Mouse (Mus musculus) cortical plate, adult 2 months (tissue): Measurements from ENCODE around the gene Dennd5b.

ENCODE experiments used
- CTCF ChIP-seq: fragments of 200-500 bp; IDR thresholded peaks from 2 replicates; pipeline ENCODE4 v1.5.1; 2011; ENCODE audit warnings: mild to moderate bottlenecking, control low read depth, low read length; ENCODE audit not compliant: insufficient read depth; ENCODE audit errors: extremely low read depth
- POLR2A ChIP-seq: fragments of 200-500 bp; IDR thresholded peaks from 2 replicates; pipeline ENCODE4 v1.6.1; 2011; ENCODE audit warnings: mild to moderate bottlenecking, low read length, control low read depth; ENCODE audit not compliant: insufficient read depth; ENCODE audit errors: extremely low read depth

DNA sequence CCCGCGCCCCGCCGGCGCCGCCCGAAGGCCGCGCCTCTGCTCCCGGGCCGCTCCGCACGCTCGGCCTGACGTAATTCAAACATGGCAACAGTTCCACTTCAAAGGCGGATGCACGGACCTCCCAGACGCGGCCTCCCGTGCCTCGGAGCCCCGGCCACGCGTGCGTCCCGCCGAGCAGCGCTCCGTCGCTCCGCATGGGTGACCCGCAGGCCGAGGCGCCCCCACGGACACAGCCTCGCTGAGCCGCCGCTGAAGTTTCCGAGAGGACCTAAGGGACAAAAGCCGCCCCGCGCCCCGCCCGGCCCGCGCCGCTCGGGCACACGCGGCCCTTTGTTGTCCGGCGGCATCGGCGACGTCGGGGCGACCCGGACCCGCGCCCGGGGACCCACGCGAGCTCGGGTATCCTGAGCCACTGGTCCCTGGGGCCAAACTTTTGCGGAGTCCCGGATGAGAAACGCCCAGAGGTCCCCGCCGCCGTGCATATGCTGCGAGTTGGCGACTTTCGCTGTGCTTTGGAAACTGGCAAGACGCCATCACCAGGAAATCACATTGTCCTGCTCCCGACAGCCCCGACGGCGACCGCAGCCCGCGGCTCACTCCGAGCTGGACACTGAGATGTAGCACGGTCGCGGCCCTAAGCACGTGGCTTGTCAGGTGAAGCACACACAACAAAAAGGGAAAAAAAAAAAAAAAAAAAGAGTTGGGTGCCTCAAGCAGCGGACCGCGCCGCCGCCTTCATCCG, 156.5 kb downstream of the Dennd5b start:
- TF ChIP-seq POLR2A (no peak), CTCF (no peak)
